ENCODE assay signal across 15 mouse cellular contexts in the genomic region with DNA sequence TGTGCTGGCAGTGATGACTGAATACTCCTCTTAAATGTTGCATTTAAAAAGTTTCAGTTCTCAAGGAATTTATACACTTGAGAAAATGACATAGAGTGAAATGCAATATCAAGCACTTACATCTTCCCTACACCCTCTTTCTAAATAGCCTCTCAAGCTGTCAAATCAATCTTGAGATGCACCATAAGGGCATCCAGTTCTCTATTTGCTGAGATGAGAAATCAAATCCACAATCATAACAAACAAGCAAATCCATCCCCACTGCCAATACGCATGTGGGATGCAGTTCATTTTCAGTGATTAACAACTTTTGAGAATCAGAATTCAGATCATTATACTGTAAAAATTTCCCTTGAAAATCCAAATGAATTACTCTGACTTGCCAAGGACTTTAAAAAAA.
"Had no signal": no experiment of that assay in that cellular context is flagged by ENCODE, and none has a peak within 500 bp of the region (broad histone marks: within the 10 kb centered on the region; RNA-seq: fewer than 3 reads in every experiment).

No protein-coding gene starts in this region.

- H3K4me3 ChIP-seq: neural tube, embryonic 15.5 days; stomach, embryonic 15.5 days had no signal

- H3K27me3 ChIP-seq: neural tube, embryonic 15.5 days; stomach, embryonic 15.5 days had no signal

- H3K4me1 ChIP-seq: neural tube, embryonic 15.5 days; stomach, embryonic 15.5 days had no signal

- DNase-seq: retina, postnatal 1 day; right cerebral cortex, adult 18-20 months; right cerebral cortex, postnatal 14 days; right cerebral cortex, postnatal 25 days; right cerebral cortex, postnatal 4 days; spleen, adult 18-20 months; thymus, adult 18-20 months; thymus, adult 2 months; thymus, postnatal 14 days; thymus, postnatal 25 days; thymus, postnatal 36 days; thymus, postnatal 4 days had no signal

- H3K4me2 ChIP-seq: neural tube, embryonic 15.5 days; stomach, embryonic 15.5 days had no signal

- H3K36me3 ChIP-seq: neural tube, embryonic 15.5 days; stomach, embryonic 15.5 days had no signal

- H3K9ac ChIP-seq: neural tube, embryonic 15.5 days; stomach, embryonic 15.5 days had no signal

- H3K27ac ChIP-seq: neural tube, embryonic 15.5 days; stomach, embryonic 15.5 days; stomach, postnatal 0 days had no signal

- H3K9me3 ChIP-seq: neural tube, embryonic 15.5 days; stomach, embryonic 15.5 days had no signal
